Mouse (Mus musculus) lung, adult 2 months (tissue): Measurements from ENCODE around the gene Plxnc1. TPM values are rescaled to one million over a fixed set of nuclear protein-coding genes. Genes with fewer than 3 reads are reported as not detected.

Experiments
- DNase-seq: peaks from one replicate; pipeline ENCODE4 v3.0.0; 2022
- H3K4me1 ChIP-seq: fragments of 200-500 bp; 2 replicates; pipeline ENCODE4 v1.6.1; 2011; ENCODE audit warnings: low read length; ENCODE audit not compliant: control insufficient read depth, insufficient read depth
- H3K4me3 ChIP-seq: fragments of 200-500 bp; replicated peaks from 2 replicates; pipeline ENCODE3; 2011; ENCODE audit warnings: low read depth, mild to moderate bottlenecking, control low read depth, low read length; ENCODE audit errors: extremely low read depth
- CTCF ChIP-seq: fragments of 200-500 bp; IDR thresholded peaks from 2 replicates; pipeline ENCODE4 v1.5.1; 2011; ENCODE audit warnings: mild to moderate bottlenecking, low read length, control low read depth; ENCODE audit not compliant: insufficient read depth
- POLR2A ChIP-seq: fragments of 200-500 bp; IDR thresholded peaks from 2 replicates; pipeline ENCODE4 v1.6.1; 2011; ENCODE audit warnings: low read depth, mild to moderate bottlenecking, control low read depth, low read length, borderline replicate concordance; ENCODE audit errors: extremely low read depth
- WGBS: fragments of 180-500 bp; shearing (Covaris S2); methylation state at CpG from one replicate; pipeline ENCODE4 v1.1.7; 2018; 5-methylcytosine and 5-hydroxymethylcytosine counted together
- polyA plus RNA-seq: library from polyadenylated mRNA; depleted of rRNA; stranded (reverse); fragments of >200 nt; gene quantifications from 2 replicates; pipeline ENCODE4 v1.2.3, GENCODE M21; 2012

Gene Plxnc1
- polyA plus RNA-seq, 1 experiment: 5.4 TPM

GRCm38 (mm10) chr10:94863251-94863650 is 81.4 kb downstream of the Plxnc1 start:
- TF ChIP-seq POLR2A: no peak
- no peak for TF ChIP-seq CTCF
- Histone ChIP-seq H3K4me1 (no peaks in the 10 kb centered on the region), H3K4me3 (no peak overlapping the region)
- DNase-seq: no peak
- WGBS: 86% methylated on average over 9 of the region's 9 CpGs

GRCm38 (mm10) chr10:94860870-94861269 is 83.8 kb downstream of the Plxnc1 start:
- H3K4me1 ChIP-seq: no peaks in the 10 kb centered on the region
- 91% methylated on average over 4 of the region's 4 CpGs for WGBS
- no peak overlapping the region for H3K4me3 ChIP-seq
- no peak for DNase-seq
- TF ChIP-seq POLR2A: no peak
- no peak for TF ChIP-seq CTCF

- Histone ChIP-seq H3K4me1 (no peaks in the 10 kb centered on the region), H3K4me3 (no peak overlapping the region)
- WGBS: 68% methylated on average over 6 of the region's 6 CpGs
- TF ChIP-seq POLR2A: no peak
- TF ChIP-seq CTCF: no peak
- DNase-seq: no peak
Measured at GRCm38 (mm10) chr10:94858277-94859033, 86.2 kb downstream of the Plxnc1 start.

- WGBS: 35% methylated on average over 4 of the region's 4 CpGs
- TF ChIP-seq CTCF (no peak), POLR2A (no peak)
- no peak for DNase-seq
- no peaks in the 10 kb centered on the region for H3K4me1 ChIP-seq
- H3K4me3 ChIP-seq: no peak overlapping the region
Measured at GRCm38 (mm10) chr10:94850565-94850964, 94.1 kb downstream of the Plxnc1 start.

- no peak for TF ChIP-seq POLR2A
- no peak for TF ChIP-seq CTCF
- Histone ChIP-seq H3K4me3 (no peak overlapping the region), H3K4me1 (no peaks in the 10 kb centered on the region)
- WGBS: 68% methylated on average over 9 of the region's 9 CpGs
- DNase-seq: no peak
Measured at GRCm38 (mm10) chr10:94849930-94850329, 94.7 kb downstream of the Plxnc1 start.

GRCm38 (mm10) chr10:94849360-94849759 is 95.3 kb downstream of the Plxnc1 start:
- no peaks in the 10 kb centered on the region for H3K4me1 ChIP-seq
- WGBS: 79% methylated on average over 4 of the region's 4 CpGs
- no peak for DNase-seq
- TF ChIP-seq POLR2A (no peak), CTCF (no peak)
- H3K4me3 ChIP-seq: no peak overlapping the region

GRCm38 (mm10) chr10:94848344-94848743 is 96.3 kb downstream of the Plxnc1 start:
- Histone ChIP-seq H3K4me1 (no peaks in the 10 kb centered on the region), H3K4me3 (no peak overlapping the region)
- DNase-seq: no peak
- TF ChIP-seq CTCF: no peak
- no peak for TF ChIP-seq POLR2A
- 79% methylated on average over 6 of the region's 6 CpGs for WGBS

- TF ChIP-seq CTCF: no peak
- no peak for DNase-seq
- WGBS: 82% methylated on average over 8 of the region's 8 CpGs
Measured at GRCm38 (mm10) chr10:94846501-94847105, 98.0 kb downstream of the Plxnc1 start.

GRCm38 (mm10) chr10:94844692-94845091 is 99.9 kb downstream of the Plxnc1 start:
- Histone ChIP-seq H3K4me3 (no peak overlapping the region), H3K4me1 (no peaks in the 10 kb centered on the region)
- 73% methylated on average over 6 of the region's 6 CpGs for WGBS
- no peak for DNase-seq
- TF ChIP-seq POLR2A (no peak), CTCF (no peak)

More at GRCm38 (mm10) chr10:94846501-94847105, 98.0 kb downstream of the Plxnc1 start:
- Histone ChIP-seq H3K4me3 (no peak overlapping the region), H3K4me1 (no peaks in the 10 kb centered on the region)

- WGBS: 84% methylated on average over 9 of the region's 9 CpGs
- Histone ChIP-seq H3K4me1 (no peaks in the 10 kb centered on the region), H3K4me3 (no peak overlapping the region)
- TF ChIP-seq POLR2A (no peak), CTCF (no peak)
- no peak for DNase-seq
Measured at GRCm38 (mm10) chr10:94835874-94836273, 108.8 kb downstream of the Plxnc1 start.
